Mouse (Mus musculus): Measurements from ENCODE around the gene Zfp712. TPM values are rescaled to one million over a fixed set of nuclear protein-coding genes. Genes with fewer than 3 reads are reported as not detected.

Gene Zfp712
- 1.2 TPM in 2 replicates for total RNA-seq (2012; rRNA removed)
- 1.3 and 1.4 TPM in 2 replicates for total RNA-seq (2014; rRNA removed)
- polyA plus RNA-seq (2012; ENCODE audit: insufficient read length, low read depth), result 0.61 and 0.71 TPM in 2 replicates

DNA sequence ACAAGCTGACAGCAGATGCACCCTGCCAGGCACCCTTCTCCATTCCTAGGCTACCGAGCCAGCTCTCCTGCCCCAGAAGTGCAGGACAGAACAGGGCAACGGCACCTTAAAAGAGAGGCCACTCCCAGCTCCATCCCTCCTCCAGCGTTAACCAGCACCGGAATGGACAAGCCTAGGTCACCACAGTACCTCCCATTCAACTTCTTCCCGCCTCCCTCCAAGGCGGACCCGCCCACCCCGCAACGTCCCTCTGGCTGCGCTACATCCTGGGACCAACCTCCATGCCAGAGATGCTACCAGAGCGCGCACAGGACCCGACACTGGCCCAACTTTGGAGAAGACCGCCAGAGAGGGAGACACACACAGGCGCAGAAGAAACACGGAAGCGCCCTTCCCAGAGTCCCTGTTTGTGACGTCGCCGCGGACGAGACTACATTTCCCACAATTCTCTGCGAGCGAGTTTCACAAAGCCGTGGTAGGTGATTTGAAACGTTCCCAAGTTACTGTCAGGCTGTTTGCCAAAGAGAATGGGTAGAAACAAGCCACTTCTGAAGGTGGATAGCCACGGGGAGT is at the start of gene Zfp712:
Zfp712 (minus strand) TSS at position 385 of the 573 bp plus-strand sequence.
- in situ Hi-C loops (cut with MboI; ENCODE audit: low pct_ligation_motif_present, low pct_unique_long_range_greater_than_20kb, low sequenced_read_pairs), result no loop called here
- H3K27ac ChIP-seq (ENCODE audit: insufficient read depth, low read depth), result peak within 1 kb of the TSS; percentile 54
- H3K79me2 ChIP-seq (replicated peaks; ENCODE audit: control insufficient read depth, extremely low read depth, insufficient read depth, poor library complexity, severe bottlenecking), result no peaks in the 10 kb centered on the region
- peak within 1 kb of the TSS; percentile 83 to 96 (median 93) for H3K4me3 ChIP-seq (replicated peaks in 1 of 3; ENCODE audit: low read depth in 2 of 3, low read length in 2 of 3, poor library complexity in 1 of 3)
- TF ChIP-seq UBTF (IDR thresholded peaks at IDR 0.05; ENCODE audit: low read depth, low read length), result no peak
- peak; percentile 53; the same call in 1 of the 2 replicates for TF ChIP-seq TCF12 (IDR thresholded peaks at IDR 0.05; ENCODE audit: low read depth, low read length)
- TF ChIP-seq CHD1 (IDR thresholded peaks at IDR 0.05; ENCODE audit: low read depth, low read length), result no peak
- TF ChIP-seq CHD2 (IDR thresholded peaks at IDR 0.05; ENCODE audit: low read length), result no peak
- 0 out of 2 replicates have a peak, but pooled peaks have one; percentile 45 for TF ChIP-seq TBP (conservative IDR thresholded peaks at IDR 0.05; ENCODE audit: low read depth, low read length)
- TF ChIP-seq KAT2A (IDR thresholded peaks at IDR 0.05; ENCODE audit: insufficient replicate concordance, low read length), result peak; percentile 83; the same call in 1 of the 2 replicates
- TF ChIP-seq SIN3A (IDR thresholded peaks at IDR 0.05; ENCODE audit: low read length), result no peak
- TF ChIP-seq JUN (IDR thresholded peaks at IDR 0.05; ENCODE audit: insufficient read depth, low read depth, low read length), result no peak
- TF ChIP-seq JUND (conservative IDR thresholded peaks at IDR 0.05; ENCODE audit: low read depth, low read length), result no peak
- TF ChIP-seq PAX5 (IDR thresholded peaks at IDR 0.05; ENCODE audit: low read length), result no peak
- no peak for TF ChIP-seq MYC (IDR thresholded peaks at IDR 0.05; ENCODE audit: low read depth, low read length)
- TF ChIP-seq CTCF (conservative IDR thresholded peaks at IDR 0.05 in 1 of 2, IDR thresholded peaks at IDR 0.05 in 1 of 2; ENCODE audit: low read depth in 2 of 2, low read length in 2 of 2), result no peak
- TF ChIP-seq POLR2A (IDR thresholded peaks at IDR 0.05; ENCODE audit: low read depth, low read length), result peak; percentile 63
- TF ChIP-seq ZKSCAN1 (IDR thresholded peaks at IDR 0.05; ENCODE audit: borderline replicate concordance, low read depth, low read length), result no peak
- no peak for TF ChIP-seq MAX (IDR thresholded peaks at IDR 0.05; ENCODE audit: low read length)
- no peak for TF ChIP-seq MAZ (IDR thresholded peaks at IDR 0.05; ENCODE audit: low read depth, low read length)
- TF ChIP-seq ELF1 (IDR thresholded peaks at IDR 0.05; ENCODE audit: low read depth, low read length), result peak; percentile 97
- TF ChIP-seq GABPA (IDR thresholded peaks at IDR 0.05; ENCODE audit: insufficient replicate concordance, low read depth, low read length), result peak; percentile 24; the same call in 1 of the 2 replicates
- TF ChIP-seq ZNF384 (IDR thresholded peaks at IDR 0.05; ENCODE audit: low read depth, low read length), result no peak
- no peak for TF ChIP-seq RCOR1 (conservative IDR thresholded peaks at IDR 0.05; ENCODE audit: low read depth, low read length)
- TF ChIP-seq POLR2AphosphoS2 (IDR thresholded peaks at IDR 0.05; ENCODE audit: low read depth, low read length), result peak; percentile 44; the same call in 1 of the 2 replicates
- peak; percentile 96 for TF ChIP-seq HCFC1 (IDR thresholded peaks at IDR 0.05; ENCODE audit: low read depth, low read length)
- no peak for TF ChIP-seq E2F4 (IDR thresholded peaks at IDR 0.05; ENCODE audit: insufficient replicate concordance, low read depth, low read length)
- TF ChIP-seq RAD21 (IDR thresholded peaks at IDR 0.05; ENCODE audit: low read depth, low read length), result no peak
- TF ChIP-seq ZC3H11A (IDR thresholded peaks at IDR 0.05; ENCODE audit: low read depth, low read length), result no peak
- TF ChIP-seq IRF4 (IDR thresholded peaks at IDR 0.05; ENCODE audit: low read depth, low read length), result peak; percentile 57; the same call in 1 of the 2 replicates
- peak; percentile 57; the same call in 1 of the 2 replicates for TF ChIP-seq MXI1 (IDR thresholded peaks at IDR 0.05; ENCODE audit: low read depth, low read length)
- no peak; the same call in 1 of the 2 replicates for TF ChIP-seq NELFE (IDR thresholded peaks at IDR 0.05; ENCODE audit: low read depth, low read length)
- peak; percentile 67; the same call in 1 of the 2 replicates for TF ChIP-seq MEF2A (IDR thresholded peaks at IDR 0.05; ENCODE audit: borderline replicate concordance, low read depth, low read length)
- TF ChIP-seq BHLHE40 (IDR thresholded peaks at IDR 0.05; ENCODE audit: low read depth, low read length), result no peak
- no peak for TF ChIP-seq ZMIZ1 (IDR thresholded peaks at IDR 0.05; ENCODE audit: low read depth, low read length)
- TF ChIP-seq SMC3 (IDR thresholded peaks at IDR 0.05; ENCODE audit: low read depth, low read length), result no peak
- TF ChIP-seq NRF1 (IDR thresholded peaks at IDR 0.05; ENCODE audit: low read depth, low read length), result peak; percentile 71
- no peaks in the 10 kb centered on the region for H3K9me3 ChIP-seq (replicated peaks; ENCODE audit: low read length)
- H3K4me1 ChIP-seq (ENCODE audit: control insufficient read depth in 1 of 2, insufficient read depth in 2 of 2), result peaks cover 3 to 8% of the 10 kb centered on the region in 2 experiments; a peak in 3 of 4 replicates
- peak within 1 kb of the TSS; percentile 92 for H3K4me2 ChIP-seq (ENCODE audit: insufficient read depth, low read depth, poor library complexity, severe bottlenecking)
- H3K27me3 ChIP-seq (replicated peaks), result no peaks in the 10 kb centered on the region
- dilution Hi-C loops (cut with MboI; ENCODE audit: extremely low pct_ligation_motif_present, extremely low pct_unique_long_range_greater_than_20kb, low sequenced_read_pairs), result no loop called here
- H3K36me3 ChIP-seq (replicated peaks in 1 of 2; ENCODE audit: control insufficient read depth in 1 of 2, insufficient read depth in 1 of 2, low read length in 1 of 2), result peaks cover 0 to 2% of the 10 kb centered on the region in 2 experiments
- H3K9ac ChIP-seq (ENCODE audit: insufficient read depth, low read depth), result peak within 1 kb of the TSS; percentile 45
- DNase-seq (ENCODE audit: extremely low read depth), result peak; percentile 93

Data from CH12.LX (cell line).